Mouse (Mus musculus): ENCODE measurements around the gene Vcan.

The Vcan gene

DNA sequence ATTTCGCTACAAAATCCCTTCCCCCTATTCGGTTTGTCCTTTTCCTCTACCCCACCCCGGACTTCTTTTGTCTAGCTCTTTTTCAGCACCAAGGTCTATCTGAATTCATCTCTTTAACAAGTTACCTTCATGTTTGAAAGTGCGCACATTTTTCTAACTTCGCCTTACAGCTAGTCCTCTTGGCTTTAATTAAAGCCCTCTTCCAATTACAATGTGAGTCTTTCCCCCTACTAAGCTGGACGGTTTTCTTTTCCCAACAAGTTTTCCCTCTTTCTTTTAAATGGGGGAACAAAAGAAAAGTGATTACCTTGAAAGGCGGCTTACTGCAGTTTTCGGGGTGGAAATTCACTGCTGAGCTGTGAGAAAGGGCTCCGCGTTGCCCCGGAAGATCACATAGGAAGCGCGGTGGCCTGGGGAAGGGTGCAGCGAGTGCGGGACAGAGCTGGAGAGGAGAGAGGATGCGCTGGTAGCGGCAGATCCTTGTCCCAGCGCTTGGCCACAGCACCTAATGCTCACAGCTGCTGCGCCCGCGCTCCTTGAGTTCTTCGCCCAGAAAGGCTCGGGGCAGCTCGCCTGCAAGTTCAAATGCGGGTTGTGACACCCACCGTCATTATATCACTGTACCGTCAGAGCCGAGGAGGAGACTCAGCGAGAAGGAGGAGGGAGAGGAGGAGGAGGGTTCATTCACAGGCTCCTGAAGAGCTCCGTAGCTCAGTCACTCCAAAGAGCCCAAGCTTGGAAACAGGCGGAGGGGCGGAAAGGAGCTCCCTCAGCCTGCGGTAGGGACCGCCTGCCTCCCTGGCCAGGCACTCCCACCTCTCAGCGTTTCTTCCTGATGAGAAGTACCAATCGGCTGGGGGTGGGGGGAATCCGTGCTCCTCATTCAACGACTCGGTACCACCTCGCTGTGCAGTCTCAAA, at the start of gene Vcan:
Gene Vcan (minus strand): TSS at position 744 of the 920 bp plus-strand sequence.
- no peak for TF ChIP-seq GATA4 (IDR thresholded peaks at IDR 0.05; ENCODE audit: insufficient replicate concordance, low read length)

DNA sequence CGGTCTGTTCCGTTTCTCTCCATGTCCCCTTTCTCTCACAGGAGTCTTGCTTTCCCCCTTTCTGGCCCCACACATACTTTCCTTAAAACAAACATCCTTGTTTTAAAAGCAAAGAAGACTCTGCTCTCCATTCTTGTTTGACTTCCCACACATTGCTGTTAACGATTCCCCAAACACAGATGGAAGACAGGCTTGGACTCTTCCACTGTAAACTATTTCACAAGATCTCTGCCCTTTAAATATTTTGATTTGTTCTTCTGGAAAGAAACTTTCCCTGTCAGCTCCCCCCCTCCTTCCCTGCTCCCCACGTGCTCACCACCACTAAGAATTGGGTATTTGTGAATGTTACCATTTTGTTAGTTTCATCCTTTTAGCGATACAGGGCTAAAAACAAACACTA, 49.2 kb upstream of the Vcan start:
- no peak for TF ChIP-seq GATA4 (IDR thresholded peaks at IDR 0.05; ENCODE audit: insufficient replicate concordance, low read length)

DNA sequence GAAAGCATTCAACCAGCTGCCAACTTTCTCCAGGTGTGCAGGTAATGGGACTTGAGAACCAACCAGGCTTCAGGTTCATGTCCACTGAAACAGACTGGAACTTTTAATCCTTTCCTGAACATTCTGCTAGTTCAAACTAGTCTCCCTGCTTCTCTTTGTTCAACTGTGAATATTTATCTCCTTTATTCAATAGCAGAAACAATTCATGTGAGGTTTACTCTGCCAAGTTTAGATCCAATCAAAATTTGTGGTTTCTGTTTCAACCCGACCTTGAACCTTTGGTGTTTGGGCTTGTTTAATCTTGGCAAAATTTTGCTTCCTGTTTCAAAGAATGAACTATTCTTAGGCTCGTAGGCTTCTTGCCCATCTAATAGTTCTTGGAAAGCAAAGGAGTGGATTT, 40.6 kb upstream of the Vcan start:
- TF ChIP-seq GATA4 (IDR thresholded peaks at IDR 0.05; ENCODE audit: insufficient replicate concordance, low read length) = no peak

- no peak for TF ChIP-seq GATA4 (IDR thresholded peaks at IDR 0.05; ENCODE audit: insufficient replicate concordance, low read length)
Measured at GRCm38 (mm10) chr13:89780276-89780675, 38.0 kb upstream of the Vcan start.

DNA sequence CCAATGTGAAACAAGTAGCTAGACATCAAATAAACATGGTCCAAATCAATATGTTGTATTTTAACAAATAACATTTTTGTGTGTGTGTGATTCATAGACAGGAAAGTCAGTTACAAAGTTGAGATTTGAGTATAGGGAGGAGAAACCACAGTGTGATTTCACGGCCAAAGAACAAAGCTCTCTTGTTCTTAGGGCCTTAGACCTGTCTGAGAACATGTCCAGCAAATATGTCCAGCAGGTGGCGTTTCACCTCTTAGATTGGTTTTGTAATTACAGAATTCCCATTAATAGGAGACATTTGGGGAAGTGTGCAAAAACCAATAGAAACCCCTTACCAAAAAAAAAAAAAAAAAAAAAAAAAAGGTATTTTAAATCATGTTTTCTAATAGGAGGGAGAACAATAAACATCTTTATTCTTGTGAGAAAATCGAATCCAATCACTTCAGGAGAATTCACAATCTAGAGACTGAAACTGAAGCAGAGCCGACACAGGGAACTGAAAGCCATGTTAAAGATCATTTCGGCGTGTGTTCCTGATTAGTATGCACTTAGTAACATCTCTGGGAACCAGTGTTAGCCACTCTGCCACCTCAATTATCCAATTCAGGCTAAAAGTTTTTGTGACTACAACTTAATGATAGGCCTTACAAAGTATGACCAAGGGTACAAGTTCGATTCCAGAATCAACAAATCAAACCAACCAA, 37.1 kb upstream of the Vcan start:
- no peak for TF ChIP-seq GATA4 (IDR thresholded peaks at IDR 0.05; ENCODE audit: insufficient replicate concordance, low read length)

GRCm38 (mm10) chr13:89777764-89778163, 35.5 kb upstream of the Vcan start:
- no peak for TF ChIP-seq GATA4 (IDR thresholded peaks at IDR 0.05; ENCODE audit: insufficient replicate concordance, low read length)

GRCm38 (mm10) chr13:89777146-89777545, 34.8 kb upstream of the Vcan start:
- no peak for TF ChIP-seq GATA4 (IDR thresholded peaks at IDR 0.05; ENCODE audit: insufficient replicate concordance, low read length)

DNA sequence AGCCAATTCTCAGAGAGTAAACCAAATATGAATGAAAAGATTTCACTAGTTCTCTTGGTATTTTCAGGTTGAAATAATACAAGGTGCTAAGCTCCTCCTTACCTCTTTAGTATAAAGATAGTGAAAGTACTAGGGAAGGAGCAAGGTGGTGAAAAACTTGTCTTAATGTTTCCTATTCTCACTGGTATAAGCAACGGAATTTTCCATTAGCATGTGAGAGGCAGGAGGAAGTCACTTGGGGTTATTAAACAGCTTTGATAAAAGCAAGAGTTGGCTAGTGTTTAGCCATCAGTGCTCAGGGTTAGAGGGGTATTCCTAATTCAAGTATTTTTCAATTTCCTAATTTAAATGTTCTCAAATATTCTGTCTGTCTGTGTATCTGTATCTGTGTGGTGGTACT, 24.2 kb upstream of the Vcan start:
- TF ChIP-seq GATA4 (IDR thresholded peaks at IDR 0.05; ENCODE audit: insufficient replicate concordance, low read length) = no peak

DNA sequence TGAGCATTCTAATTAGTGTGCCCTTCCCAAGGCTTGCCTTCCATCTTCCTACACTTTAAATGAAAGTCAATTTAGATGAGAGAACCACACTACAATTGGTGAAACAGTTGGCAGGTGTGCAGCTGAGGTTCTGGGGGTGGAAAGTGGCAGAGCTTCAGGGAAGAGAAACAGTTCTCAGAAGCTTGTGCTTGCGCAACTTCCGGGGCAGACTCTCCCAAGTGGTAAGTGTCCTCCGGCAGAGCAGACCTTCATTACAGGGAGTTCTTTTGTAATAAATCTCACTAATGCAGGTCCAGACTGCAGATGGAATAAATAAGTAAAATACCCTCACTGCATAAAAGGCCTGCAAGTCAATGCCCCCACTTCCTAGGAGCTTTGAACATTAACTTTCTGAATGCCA, 23.7 kb upstream of the Vcan start:
- TF ChIP-seq GATA4 (IDR thresholded peaks at IDR 0.05; ENCODE audit: insufficient replicate concordance, low read length) = no peak

DNA sequence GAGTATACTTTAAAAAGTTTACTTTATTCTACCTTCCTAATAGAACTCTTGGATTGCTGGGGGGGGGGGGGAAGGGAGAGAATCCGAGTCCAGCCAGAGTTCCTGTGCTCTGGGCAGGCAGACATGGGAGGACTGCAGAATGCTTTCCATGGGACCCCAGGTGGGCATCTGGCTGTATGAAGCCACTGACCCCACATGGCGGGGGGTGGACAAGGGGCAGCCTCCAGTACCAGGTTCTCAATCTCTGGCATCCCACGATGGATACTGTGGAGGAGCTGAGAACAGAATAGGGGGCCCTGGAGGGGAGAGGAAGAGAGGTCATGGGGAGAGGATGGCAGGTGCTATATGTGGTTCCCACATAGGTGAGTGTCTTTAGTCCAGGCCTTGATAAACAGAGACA, 20.0 kb upstream of the Vcan start:
- TF ChIP-seq GATA4 (IDR thresholded peaks at IDR 0.05; ENCODE audit: insufficient replicate concordance, low read length) = no peak

- TF ChIP-seq GATA4 (IDR thresholded peaks at IDR 0.05; ENCODE audit: insufficient replicate concordance, low read length) = no peak
Measured at GRCm38 (mm10) chr13:89756347-89756746, 14.0 kb upstream of the Vcan start.

GRCm38 (mm10) chr13:89743201-89743600, 892 bp upstream of the Vcan start:
- TF ChIP-seq GATA4 (IDR thresholded peaks at IDR 0.05; ENCODE audit: insufficient replicate concordance, low read length) = no peak

DNA sequence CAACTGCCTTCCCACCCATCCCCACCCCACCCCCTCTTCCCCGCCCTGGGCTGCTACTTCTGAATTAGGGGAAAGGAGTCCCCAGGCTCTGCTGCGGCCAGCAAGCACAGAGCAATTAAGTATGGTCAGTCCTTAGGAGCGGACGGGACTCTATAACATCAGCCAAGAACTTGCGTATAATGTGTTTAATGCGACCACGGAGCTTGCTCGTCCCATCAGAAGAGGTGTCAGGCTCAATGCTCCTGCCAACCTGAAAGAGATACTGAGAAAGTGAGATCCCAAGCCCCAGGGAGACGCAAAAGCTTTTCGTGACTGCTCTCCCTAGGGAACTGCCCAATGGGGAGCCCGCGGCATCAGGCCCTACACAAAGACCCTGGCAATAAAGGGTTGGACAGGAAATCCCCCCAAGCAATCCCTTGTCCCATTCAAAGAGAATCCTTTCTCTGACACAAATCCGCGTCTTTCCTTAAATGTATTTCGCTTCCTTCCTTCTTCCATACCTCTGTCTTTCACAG, 434 bp upstream of the Vcan start:
- no peak for TF ChIP-seq GATA4 (IDR thresholded peaks at IDR 0.05; ENCODE audit: insufficient replicate concordance, low read length)

GRCm38 (mm10) chr13:89741116-89741551, 1.2 kb downstream of the Vcan start:
- no peak for TF ChIP-seq GATA4 (IDR thresholded peaks at IDR 0.05; ENCODE audit: insufficient replicate concordance, low read length)

DNA sequence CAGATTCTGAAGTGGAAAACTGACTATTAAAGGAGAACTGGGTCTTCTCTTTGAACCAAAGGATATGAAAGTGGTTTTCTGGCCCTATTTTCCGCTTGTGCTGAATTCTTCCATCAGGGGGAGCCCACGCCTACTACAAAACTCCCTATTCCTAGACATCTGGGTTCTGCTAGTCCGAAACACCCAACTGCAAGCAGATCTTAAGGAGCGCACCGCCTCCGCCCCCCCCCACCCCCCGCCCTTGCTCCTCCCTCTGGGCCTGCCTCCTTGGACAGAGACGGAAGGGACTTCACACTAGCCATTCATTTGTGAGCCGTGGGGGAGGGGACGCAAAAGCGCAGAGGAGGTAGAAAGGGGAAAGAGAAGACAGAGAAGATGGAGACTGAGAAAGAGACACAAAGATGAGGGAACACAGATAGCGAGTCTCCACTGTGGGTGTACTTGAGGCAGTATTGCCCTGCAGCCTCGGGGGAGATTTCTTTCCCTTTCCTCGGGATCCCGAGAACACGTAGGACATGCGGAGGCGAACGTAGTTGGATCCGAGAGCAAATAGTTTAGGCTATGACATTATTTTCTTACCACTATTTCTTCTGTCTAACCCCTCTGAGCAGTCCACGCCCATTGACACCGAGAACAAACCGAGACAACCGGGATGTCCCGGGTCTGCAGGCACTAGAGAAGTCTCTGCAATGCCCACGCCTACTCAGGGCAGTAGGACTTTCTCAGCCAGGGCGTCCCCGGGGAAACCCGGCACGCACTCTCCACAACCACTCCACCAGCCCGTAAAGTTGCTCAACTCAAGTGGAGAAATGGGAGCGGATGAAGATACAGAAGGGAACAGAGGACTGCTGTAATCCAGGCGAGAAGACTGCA, 1.8 kb downstream of the Vcan start:
- TF ChIP-seq GATA4 (IDR thresholded peaks at IDR 0.05; ENCODE audit: insufficient replicate concordance, low read length) = no peak
